Mouse (Mus musculus) intestine, postnatal 0 days (tissue): ENCODE results near the gene Limk2. TPM values are rescaled to one million over a fixed set of nuclear protein-coding genes. Genes with fewer than 3 reads are reported as not detected.

Experiments
- ATAC-seq: fragments of 200-750 bp; cut with Nextera tagmentation; 2 replicates; pipeline ENCODE4 v1.8.0; 2017; ENCODE audit warnings: mild to moderate bottlenecking, moderate TSS enrichment, moderate library complexity
- H3K27ac ChIP-seq: fragments of 300-500 bp; sonication (generic); 2 replicates; pipeline ENCODE4 v1.5.1; 2014; ENCODE audit warnings: mild to moderate bottlenecking, low read depth, low read length, moderate library complexity
- H3K27me3 ChIP-seq: fragments of 300-500 bp; sonication (generic); replicated peaks from 2 replicates; pipeline ENCODE4 v1.6.1; 2014; ENCODE audit warnings: low read length, mixed read lengths; ENCODE audit not compliant: control insufficient read depth, insufficient read depth
- H3K36me3 ChIP-seq: fragments of 300-500 bp; sonication (generic); 2 replicates; pipeline ENCODE4 v1.6.1; 2014; ENCODE audit warnings: mild to moderate bottlenecking, moderate library complexity; ENCODE audit not compliant: control insufficient read depth, insufficient read depth
- H3K4me1 ChIP-seq: fragments of 300-500 bp; sonication (generic); replicated peaks from 2 replicates; pipeline ENCODE4 v1.6.1; 2014; ENCODE audit warnings: antibody characterized with exemption, low read length, mixed read lengths; ENCODE audit not compliant: control insufficient read depth, insufficient read depth
- H3K4me2 ChIP-seq: fragments of 300-500 bp; sonication (generic); replicated peaks from 2 replicates; pipeline ENCODE4 v1.6.1; 2014; ENCODE audit warnings: low read depth, mild to moderate bottlenecking, moderate library complexity
- H3K4me3 ChIP-seq: fragments of 300-500 bp; sonication (generic); 2 replicates; pipeline ENCODE4 v1.5.1; 2014; ENCODE audit warnings: low read depth, low read length
- H3K9ac ChIP-seq: fragments of 300-500 bp; sonication (generic); 2 replicates; pipeline ENCODE4 v1.6.1; 2014; ENCODE audit warnings: mild to moderate bottlenecking, low read depth, low read length
- H3K9me3 ChIP-seq: fragments of 300-500 bp; sonication (generic); 2 replicates; pipeline ENCODE4 v1.6.1; 2016; ENCODE audit warnings: mixed run types; ENCODE audit not compliant: control insufficient read depth
- CTCF ChIP-seq: sonication (generic); IDR thresholded peaks from 2 replicates; pipeline ENCODE4 v1.5.1; 2016; ENCODE audit warnings: low read depth, mild to moderate bottlenecking, control low read depth, antibody characterized with exemption, moderate library complexity
- WGBS: fragments of 180-500 bp; shearing (Covaris S2); extraction: QIAGEN DNeasy Blood & Tissue Kit; methylation state at CpG from one replicate; pipeline ENCODE4 v1.1.7; 2014; 5-methylcytosine and 5-hydroxymethylcytosine counted together
- polyA plus RNA-seq: library from polyadenylated mRNA; unstranded; fragments of >200 nt; fragmentation: Nextera tagmentation; extraction: Ambion mirVana; gene quantifications from 2 replicates; pipeline ENCODE4 v1.2.1, GENCODE M21; 2015

Limk2 gene
- polyA plus RNA-seq, 1 experiment from 2014 or later: 68.4 TPM

DNA sequence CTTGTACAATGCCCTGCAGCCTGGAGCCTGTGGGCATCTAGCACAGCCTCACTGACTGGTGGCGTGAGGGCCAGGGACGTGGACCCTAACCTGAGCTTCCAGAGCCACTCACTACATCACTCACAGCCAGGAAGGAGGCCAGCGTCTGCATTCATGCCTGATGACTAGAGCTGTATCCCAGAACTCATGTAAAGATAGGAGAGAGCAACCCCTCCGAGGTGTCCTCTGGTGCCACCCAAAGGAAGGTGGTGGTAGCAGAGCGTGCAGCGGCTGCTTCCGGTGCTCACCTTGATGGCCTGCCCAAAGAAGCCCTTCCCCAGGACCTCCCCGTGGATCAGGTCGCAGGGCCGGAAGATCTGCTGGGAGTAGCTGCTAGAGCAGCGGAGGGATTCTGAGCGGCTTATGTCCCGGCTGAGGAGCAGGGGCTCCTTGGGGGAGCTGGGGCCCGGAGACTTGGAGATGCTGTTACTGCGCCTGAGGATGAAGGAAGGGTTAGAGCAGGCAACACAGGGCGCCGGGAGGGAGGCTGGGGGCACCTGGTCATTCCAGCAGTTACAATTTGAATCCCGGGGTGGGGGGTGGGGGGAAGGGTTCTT is 55.9 kb downstream of the Limk2 start:
- Histone ChIP-seq H3K27me3 (no peaks in the 10 kb centered on the region), H3K4me1 (peaks cover 6% of the 10 kb centered on the region; the same call in 1 of the 2 replicates), H3K9me3 (no peaks in the 10 kb centered on the region), H3K9ac (no peak overlapping the region), H3K4me3 (no peak overlapping the region), H3K27ac (no peak overlapping the region), H3K36me3 (peaks cover 77% of the 10 kb centered on the region), H3K4me2 (no peak overlapping the region)
- 65% methylated on average over 18 of the region's 18 CpGs for WGBS
- TF ChIP-seq CTCF: peak; percentile 50
- no peak for ATAC-seq

DNA sequence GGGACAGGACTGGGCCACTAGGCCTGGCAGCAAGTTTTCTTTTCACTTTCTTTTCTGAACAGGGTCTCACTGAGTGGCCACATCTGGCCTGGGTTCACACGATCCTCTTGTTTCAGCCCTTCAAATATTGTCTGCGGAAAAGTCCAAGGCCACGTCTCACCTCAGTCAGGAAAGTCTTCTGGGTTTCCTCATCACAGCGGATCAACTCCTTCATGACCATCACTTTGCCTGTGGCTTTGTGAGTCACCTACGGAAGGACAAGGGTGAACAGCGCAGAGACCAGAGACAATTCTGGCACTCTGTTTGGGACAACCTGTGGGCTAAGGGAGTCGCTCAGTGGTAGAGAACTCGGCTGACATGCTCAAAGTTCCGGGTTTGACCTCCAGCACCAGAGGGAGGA is 56.9 kb downstream of the Limk2 start:
- WGBS: 91% methylated on average over 9 of the region's 9 CpGs
- TF ChIP-seq CTCF: no peak

DNA sequence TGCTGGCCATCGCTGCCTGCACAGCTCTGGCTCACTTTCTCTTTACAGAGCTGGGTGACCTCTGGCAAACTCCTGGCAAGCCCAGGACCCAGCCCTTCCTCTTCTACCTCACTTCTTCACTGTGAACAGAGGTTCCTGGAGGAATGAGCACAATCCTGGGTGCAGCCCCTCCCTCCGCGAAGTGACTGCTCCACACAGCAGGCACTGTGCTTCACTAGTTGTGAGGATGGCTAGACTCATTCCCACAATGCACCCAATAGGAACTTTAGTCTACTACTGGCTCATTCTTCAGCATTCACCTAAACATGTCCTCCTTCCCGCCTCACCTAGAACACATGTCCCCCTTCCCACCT is 59.7 kb downstream of the Limk2 start:
- peaks cover 81% of the 10 kb centered on the region for H3K36me3 ChIP-seq
- no peaks in the 10 kb centered on the region for H3K27me3 ChIP-seq
- no peak for ATAC-seq
- H3K9ac ChIP-seq: no peak overlapping the region
- no peaks in the 10 kb centered on the region for H3K9me3 ChIP-seq
- H3K4me1 ChIP-seq: peaks cover 6% of the 10 kb centered on the region; the same call in 1 of the 2 replicates
- H3K4me3 ChIP-seq: no peak overlapping the region
- H3K27ac ChIP-seq: no peak overlapping the region
- no peak for TF ChIP-seq CTCF
- whole genome bisulfite sequencing: 78% methylated on average over 4 of the region's 4 CpGs
- no peak overlapping the region for H3K4me2 ChIP-seq

More for the DNA sequence above, 56.9 kb downstream of the Limk2 start:
- no peaks in the 10 kb centered on the region for H3K27me3 ChIP-seq
- no peak overlapping the region for H3K4me2 ChIP-seq
- no peak overlapping the region for H3K9ac ChIP-seq
- no peak for ATAC-seq
- peaks cover 78% of the 10 kb centered on the region for H3K36me3 ChIP-seq
- peaks cover 6% of the 10 kb centered on the region; the same call in 1 of the 2 replicates for H3K4me1 ChIP-seq
- no peak overlapping the region for H3K27ac ChIP-seq
- H3K4me3 ChIP-seq: no peak overlapping the region
- H3K9me3 ChIP-seq: no peaks in the 10 kb centered on the region

DNA sequence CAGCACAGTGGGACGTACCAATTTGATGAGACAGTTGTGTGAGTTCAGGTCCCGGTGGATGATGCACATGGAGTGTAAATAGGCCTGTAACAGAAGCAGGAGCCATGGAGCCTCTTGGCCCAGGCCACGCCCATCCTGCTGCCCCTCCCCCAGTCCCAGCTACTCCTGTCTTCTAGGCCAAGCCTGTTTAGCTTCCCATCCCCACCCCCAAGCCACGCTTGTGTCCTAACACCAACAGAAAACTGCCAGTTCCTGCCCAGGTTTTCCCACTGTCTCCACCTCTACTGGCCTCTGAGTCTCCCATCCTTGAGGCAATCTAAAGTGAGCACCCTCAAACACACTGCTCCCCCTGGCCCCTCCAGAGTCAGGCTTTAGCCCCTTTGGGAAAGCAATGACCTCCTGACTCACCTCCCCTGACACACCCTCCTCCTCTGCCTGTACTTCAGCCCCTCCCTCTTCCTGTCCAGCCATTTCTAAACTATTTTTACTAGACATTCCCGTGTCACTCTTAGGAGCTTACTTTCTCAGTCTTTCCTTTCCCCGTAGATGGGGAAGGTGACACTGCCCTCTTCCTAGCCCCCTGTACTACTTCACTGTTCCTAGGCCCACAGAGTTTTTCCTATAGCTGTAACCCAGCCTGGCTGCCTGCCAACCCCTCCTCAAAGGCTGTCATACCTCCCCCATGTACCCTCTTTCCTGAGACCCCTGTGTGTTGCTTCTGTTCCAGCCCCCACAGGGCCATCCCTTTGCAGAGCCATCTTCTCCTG is 60.2 kb downstream of the Limk2 start:
- Histone ChIP-seq H3K27me3 (no peaks in the 10 kb centered on the region), H3K4me1 (peaks cover 6% of the 10 kb centered on the region; the same call in 1 of the 2 replicates), H3K9ac (no peak overlapping the region), H3K9me3 (no peaks in the 10 kb centered on the region), H3K27ac (no peak overlapping the region; the same call in 1 of the 2 replicates), H3K4me2 (no peak overlapping the region), H3K4me3 (no peak overlapping the region), H3K36me3 (peaks cover 82% of the 10 kb centered on the region)
- no peak for ATAC-seq
- 34% methylated on average over 6 of the region's 6 CpGs for WGBS
- TF ChIP-seq CTCF: no peak

DNA sequence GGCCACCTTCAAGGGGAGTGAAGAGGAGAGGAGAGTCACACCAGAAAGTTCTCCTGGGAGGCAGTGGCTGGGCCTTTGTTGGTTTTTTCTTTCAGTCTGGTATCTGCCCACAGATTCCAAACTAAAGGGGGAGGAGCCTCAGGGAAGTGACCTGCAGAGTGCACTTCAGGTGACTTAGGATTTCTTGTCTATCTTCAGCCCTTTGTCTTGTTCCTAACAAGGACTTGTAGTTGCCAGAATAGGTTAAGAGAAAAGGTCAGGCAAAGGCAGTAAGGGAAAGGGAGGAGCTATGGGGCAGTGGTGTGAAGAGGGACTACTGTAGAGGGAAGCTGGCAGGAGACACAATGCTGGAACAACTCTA is 61.2 kb downstream of the Limk2 start:
- TF ChIP-seq CTCF: no peak
- H3K9ac ChIP-seq: no peak overlapping the region
- peaks cover 6% of the 10 kb centered on the region; the same call in 1 of the 2 replicates for H3K4me1 ChIP-seq
- H3K9me3 ChIP-seq: no peaks in the 10 kb centered on the region
- H3K4me3 ChIP-seq: no peak overlapping the region
- no peak overlapping the region for H3K27ac ChIP-seq
- H3K4me2 ChIP-seq: no peak overlapping the region
- ATAC-seq: no peak
- H3K27me3 ChIP-seq: no peaks in the 10 kb centered on the region
- peaks cover 83% of the 10 kb centered on the region for H3K36me3 ChIP-seq

DNA sequence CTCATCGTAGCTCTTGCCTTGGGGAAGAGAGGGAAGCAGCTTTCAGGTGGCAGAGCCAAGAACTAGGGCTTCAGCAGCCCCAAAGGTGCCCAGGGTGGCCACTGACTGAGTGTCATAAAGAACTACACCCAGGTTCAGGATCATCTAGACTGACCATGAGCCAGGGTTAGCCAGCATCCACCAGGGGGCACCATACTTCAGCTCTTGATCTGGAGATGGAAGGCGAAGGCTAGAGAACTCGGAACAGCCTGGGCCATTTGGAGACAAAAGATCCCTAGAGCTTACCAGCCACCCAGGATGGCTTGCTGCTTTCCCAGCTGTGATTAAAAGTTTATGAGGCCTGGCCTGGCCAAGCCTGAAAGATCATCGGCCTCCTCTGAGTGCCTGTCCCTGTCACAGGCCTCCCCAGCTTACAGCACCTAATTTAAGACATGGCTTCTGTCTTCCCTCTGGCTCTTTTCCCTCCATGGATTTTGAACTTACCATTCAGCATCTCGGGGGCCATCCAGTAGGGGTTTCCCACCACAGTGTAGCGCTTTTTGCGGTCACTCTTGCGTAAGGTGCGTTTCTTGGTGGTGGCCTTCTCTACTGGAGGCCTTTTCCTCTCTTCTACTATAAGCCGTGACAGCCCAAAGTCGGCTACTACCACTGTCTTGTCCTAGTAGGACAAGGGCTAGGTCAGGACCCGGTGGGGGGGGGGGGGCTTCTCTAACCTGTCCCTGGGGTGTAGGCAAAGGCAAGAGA is 61.7 kb downstream of the Limk2 start:
- peak; percentile 92 for TF ChIP-seq CTCF
- H3K36me3 ChIP-seq: peaks cover 83% of the 10 kb centered on the region
- no peak overlapping the region for H3K4me2 ChIP-seq
- H3K9ac ChIP-seq: no peak overlapping the region
- H3K27ac ChIP-seq: no peak overlapping the region
- no peak overlapping the region for H3K4me3 ChIP-seq
- H3K27me3 ChIP-seq: no peaks in the 10 kb centered on the region
- no peaks in the 10 kb centered on the region for H3K9me3 ChIP-seq
- 65% methylated on average over 12 of the region's 12 CpGs for whole genome bisulfite sequencing
- ATAC-seq: peak; percentile 46; the same call in 1 of the 2 replicates
- peaks cover 6% of the 10 kb centered on the region; the same call in 1 of the 2 replicates for H3K4me1 ChIP-seq
